Mouse (Mus musculus): Measurements from ENCODE around the gene Nenf. TPM values are rescaled to one million over a fixed set of nuclear protein-coding genes. Genes with fewer than 3 reads are reported as not detected.
A peak's percentile ranks its signal among the peaks of the same experiment; 100 is the strongest.

Gene Nenf
- total RNA-seq, 1 experiment from 2014 or later, result 15.9 TPM

DNA sequence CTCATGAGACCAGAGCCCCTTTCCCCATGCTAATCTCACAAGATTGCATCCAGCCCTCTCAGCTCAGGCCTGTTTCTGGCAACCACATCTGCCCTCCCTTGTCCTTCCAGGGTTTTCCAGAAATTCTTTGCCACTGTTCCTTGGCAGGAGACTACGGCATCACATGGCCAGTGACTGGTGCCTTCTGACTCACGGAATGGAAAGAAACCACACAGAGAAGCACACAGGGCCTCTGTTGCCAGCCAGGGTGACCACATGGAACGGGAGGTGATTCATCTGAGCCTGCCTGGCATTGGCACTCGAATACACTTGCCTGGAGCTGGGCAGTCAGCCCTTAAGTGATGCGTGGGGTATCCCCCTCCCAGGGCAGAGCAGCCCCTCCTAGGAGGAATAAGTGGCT is 25.6 kb downstream of the Nenf start:
- no peak for ATAC-seq (replicated peaks; ENCODE audit: low read depth, poor library complexity, severe bottlenecking)

- peak; percentile 87 for ATAC-seq (replicated peaks; ENCODE audit: low read depth, poor library complexity, severe bottlenecking)
Measured at GRCm38 (mm10) chr1:191288762-191289161, 29.2 kb downstream of the Nenf start.

DNA sequence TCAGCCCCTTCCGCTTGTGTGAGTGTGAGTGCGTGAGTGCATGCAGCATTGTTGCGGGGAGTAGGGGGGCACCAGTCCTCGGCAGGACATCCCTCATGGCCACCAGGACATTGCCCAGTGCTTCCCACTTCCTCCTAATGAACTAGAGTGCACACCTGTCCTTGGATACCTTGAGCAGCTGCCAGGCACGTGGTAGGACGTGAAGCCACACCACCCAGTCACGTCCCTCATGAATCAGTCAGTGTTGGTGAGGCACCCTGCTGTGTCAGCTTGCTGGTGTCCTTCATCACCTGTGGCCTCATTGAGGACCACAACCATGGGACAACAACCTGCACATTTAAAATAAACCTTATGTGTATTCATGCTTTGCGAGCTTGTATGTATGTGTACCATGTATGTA is 33.5 kb downstream of the Nenf start:
- no peak for ATAC-seq (replicated peaks; ENCODE audit: low read depth, poor library complexity, severe bottlenecking)

DNA sequence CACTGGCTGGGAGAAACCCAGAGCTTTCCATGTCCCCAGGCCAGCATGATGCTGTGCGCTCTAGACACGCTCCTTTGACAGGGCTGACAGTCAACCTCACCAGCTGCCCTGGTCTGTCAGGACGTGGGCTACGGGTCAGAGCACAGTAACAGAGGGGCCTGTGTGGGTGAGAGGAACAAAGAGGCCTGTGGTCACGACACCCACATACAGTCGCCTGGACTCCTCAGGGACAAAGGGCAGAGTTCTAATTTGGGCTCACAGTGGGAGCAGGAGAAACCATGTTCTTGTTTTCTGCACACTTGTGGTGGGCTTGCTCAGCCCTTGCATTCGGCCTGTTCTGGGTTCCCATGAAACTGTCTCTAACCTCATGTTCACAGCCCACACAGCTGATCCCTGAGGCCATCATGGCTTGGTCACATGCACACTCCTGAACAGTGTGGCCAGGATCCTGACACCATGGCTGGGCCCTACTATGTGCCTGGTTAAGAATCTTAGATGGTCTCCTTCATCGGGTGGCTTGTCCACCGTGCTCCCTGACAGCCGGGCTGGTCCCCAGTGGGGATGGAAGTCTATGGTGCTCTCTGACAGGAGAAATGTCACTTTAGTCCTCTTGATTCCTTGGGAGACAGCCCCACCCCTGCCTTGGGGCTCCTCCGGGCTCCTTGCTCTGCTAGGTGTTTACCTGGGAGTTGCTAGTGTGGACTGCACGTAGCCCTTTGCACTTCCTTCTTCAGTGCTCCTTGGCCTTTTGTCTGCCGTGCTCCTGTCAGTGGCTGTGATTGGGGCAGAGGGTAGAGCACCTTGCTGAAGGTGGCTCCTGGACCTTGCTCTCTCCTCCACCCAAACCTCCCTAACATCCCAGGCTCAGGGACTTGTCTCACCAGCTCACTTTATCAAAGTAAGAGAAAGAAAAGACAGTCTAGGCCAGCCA is 34.6 kb downstream of the Nenf start:
- peak; percentile 14; the same call in 1 of the 2 replicates for ATAC-seq (replicated peaks; ENCODE audit: low read depth, poor library complexity, severe bottlenecking)

- ATAC-seq (replicated peaks; ENCODE audit: low read depth, poor library complexity, severe bottlenecking), result no peak
Measured at GRCm38 (mm10) chr1:191282319-191282718, 35.7 kb downstream of the Nenf start.

GRCm38 (mm10) chr1:191281171-191281570 is 36.8 kb downstream of the Nenf start:
- ATAC-seq (replicated peaks; ENCODE audit: low read depth, poor library complexity, severe bottlenecking), result peak; percentile 92

- ATAC-seq (replicated peaks; ENCODE audit: low read depth, poor library complexity, severe bottlenecking), result no peak
Measured at GRCm38 (mm10) chr1:191278324-191278723, 39.7 kb downstream of the Nenf start.

DNA sequence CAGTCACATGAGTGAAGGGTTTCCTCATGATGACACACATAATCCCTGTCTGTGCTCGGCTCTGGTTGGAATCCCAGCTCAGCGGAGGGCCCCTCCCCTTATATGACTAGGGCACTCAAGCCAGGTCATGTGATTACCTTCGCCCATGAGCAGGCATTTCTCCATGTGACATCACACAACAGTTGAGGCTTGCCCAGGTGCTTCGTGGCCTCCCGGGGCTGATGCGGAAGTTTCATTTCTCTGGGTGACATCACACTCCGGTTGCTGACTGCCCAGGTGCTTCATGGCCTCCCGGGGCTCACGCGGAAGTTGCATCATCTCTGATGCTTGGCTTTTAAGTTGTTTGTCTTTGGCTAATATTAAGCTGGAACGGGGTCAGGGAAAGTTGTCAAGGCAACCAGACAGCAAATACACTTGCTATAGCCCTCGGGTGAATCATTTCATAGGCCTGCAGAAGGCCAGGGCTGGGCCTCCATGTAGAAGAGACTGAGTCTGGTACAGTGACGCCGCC is 40.4 kb downstream of the Nenf start:
- ATAC-seq (replicated peaks; ENCODE audit: low read depth, poor library complexity, severe bottlenecking), result peak; percentile 17

DNA sequence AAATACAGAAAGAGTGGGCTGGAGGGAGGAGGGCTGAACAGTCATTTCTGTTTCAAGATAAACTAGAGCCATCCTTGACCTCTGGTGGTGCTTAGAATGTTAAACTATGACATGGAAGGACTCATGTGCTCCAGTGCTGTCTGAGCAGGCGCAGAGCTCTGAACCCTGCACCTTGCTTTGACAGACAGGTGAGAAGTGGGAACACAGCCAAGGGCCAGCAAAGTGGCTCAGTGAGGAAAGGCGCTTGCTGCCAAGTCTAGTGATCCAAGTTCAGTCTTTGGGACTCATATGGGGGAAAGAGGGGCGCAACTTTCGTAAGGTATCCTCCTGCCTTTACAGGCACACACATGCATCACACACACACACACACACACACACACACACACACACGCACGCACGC is 41.8 kb downstream of the Nenf start:
- no peak for ATAC-seq (replicated peaks; ENCODE audit: low read depth, poor library complexity, severe bottlenecking)

- peak; percentile 89 for ATAC-seq (replicated peaks; ENCODE audit: low read depth, poor library complexity, severe bottlenecking)
Measured at GRCm38 (mm10) chr1:191275527-191275926, 42.5 kb downstream of the Nenf start.

DNA sequence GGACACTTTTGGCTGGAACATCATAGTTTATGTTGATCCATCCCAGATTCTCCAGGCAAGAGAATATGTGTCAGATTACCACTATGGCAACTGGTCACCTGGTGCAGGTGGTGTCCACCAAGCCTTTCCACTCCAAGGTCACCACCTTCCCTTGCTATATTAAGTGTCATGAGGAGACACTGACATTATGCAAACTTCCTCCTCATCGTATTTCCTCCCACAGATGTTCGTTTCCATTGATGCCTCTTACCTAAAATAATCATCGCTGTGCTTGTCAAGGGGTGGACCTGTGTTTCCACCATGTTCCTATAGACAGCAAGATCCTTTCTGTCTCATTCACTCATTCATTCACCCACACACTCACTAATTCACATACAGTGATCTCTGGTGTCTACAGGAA is 45.3 kb downstream of the Nenf start:
- no peak for ATAC-seq (replicated peaks; ENCODE audit: low read depth, poor library complexity, severe bottlenecking)

- peak; percentile 89 for ATAC-seq (replicated peaks; ENCODE audit: low read depth, poor library complexity, severe bottlenecking)
Measured at GRCm38 (mm10) chr1:191269648-191269952, 48.4 kb downstream of the Nenf start.

DNA sequence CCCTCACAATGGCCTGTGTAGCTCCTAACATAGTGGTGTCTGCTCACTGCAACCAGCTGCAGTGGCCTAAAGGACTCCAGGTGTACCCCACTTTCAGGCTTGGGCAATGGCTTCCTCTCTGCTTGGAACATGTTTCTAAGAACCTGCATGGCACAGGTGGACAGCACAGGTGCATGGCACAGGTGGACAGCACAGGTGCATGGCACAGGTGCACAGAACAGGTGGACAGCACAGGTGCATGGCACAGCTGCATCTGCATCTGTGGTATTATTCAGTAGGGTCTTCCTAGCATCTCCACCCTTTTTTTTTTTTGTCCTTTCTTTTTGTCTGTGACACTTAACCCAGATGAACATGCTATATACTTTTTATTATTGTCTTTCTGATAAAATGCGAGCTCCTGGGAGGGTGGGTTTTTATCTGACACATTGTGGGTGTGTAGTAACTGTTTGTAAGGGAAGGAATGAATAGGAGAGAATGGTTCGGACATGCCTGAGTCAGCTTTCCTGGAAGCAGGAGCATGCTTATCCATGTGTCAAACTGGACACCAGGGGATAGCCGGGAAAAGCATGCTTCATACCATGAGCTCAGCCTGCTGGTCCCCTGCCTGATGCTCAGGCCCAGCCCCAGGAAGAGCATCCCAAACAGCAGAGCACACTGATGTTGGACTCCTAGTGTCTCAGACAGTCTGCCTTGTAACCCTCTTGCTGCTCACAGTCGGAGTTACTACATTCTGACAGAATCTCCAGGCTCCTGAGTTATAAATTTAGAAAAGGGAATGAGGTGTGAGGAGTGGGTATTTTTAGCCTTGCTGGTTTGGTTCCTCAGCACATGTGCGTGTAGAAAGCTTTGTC is 49.0 kb downstream of the Nenf start:
- no peak for ATAC-seq (replicated peaks; ENCODE audit: low read depth, poor library complexity, severe bottlenecking)

DNA sequence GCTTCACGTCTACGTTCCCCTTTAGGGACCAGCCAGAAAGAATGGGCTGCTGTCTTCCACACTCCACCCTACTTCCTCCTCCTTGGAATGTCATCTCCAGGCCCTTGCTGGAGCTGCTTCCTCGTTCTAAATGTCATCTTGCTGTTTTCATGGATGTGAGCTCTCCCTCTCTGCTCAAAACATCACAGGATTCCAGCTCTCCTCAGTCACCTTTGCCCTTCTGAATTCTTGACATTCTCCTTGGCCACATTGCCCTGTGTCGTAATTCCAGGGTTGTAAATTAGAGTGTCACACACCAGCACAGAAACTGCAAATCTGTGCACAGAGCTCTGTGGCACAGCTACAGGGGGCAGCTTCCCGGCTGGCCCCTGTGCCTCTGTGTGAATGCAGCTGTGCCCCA is 50.1 kb downstream of the Nenf start:
- no peak for ATAC-seq (replicated peaks; ENCODE audit: low read depth, poor library complexity, severe bottlenecking)

GRCm38 (mm10) chr1:191267162-191267561 is 50.8 kb downstream of the Nenf start:
- ATAC-seq (replicated peaks; ENCODE audit: low read depth, poor library complexity, severe bottlenecking), result no peak

DNA sequence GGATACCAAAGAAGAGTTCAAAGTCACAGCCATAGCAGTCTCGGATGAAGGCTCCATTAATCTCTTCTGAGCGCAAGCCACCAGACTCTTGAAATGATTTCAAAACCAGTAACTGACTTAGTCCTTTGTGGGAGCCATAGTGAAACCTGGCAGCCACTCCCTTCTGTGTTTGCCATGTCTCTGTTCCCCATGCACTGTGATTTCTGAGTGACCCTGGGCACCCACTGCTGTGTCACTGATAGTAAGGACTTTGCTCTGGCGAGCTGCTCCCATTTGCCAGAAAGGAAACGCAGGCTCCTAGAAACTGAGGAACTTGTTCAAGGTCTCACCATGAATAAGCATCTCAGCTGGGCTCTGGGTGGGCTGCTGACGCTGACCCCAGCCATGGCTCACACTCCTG is 54.5 kb downstream of the Nenf start:
- no peak for ATAC-seq (replicated peaks; ENCODE audit: low read depth, poor library complexity, severe bottlenecking)

DNA sequence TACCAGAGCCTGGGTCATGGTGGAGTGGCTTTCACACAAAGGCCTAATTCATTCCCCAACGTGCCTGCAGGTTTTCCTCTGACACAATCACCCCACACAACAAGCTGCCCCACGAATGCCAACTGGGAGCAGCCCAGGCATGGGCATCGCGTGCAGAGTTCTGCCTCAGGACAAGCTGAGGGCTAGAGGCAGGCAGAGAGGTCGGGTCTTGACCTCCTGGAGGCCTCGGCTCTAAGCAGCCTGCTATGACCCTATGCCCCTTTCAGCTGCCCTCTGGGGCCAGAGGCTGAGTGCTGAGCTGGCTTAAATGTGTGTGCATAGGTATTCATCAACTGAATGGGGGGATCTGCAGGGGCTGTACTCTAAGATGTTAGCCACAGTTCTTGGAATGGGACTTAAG is 56.1 kb downstream of the Nenf start:
- ATAC-seq (replicated peaks; ENCODE audit: low read depth, poor library complexity, severe bottlenecking), result no peak

DNA sequence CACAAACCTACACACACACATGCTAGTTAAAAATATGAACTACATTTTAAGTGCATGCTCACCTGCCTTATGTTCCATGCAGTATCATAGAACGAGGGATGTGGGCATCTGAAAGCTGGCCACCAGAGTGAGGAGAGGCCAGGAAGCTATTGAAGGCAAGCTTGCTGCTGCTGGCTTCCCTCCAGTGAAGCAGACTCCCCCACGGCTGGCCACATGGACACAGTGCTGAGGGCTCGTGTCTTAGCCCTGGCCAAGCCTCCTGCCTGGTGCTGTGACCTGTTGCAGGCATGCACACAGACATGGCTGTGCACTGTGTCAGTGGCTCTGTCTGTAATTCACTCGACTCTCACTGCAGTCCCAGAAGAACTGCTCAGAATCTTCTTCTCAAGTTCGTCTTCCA is 58.3 kb downstream of the Nenf start:
- no peak for ATAC-seq (replicated peaks; ENCODE audit: low read depth, poor library complexity, severe bottlenecking)

DNA sequence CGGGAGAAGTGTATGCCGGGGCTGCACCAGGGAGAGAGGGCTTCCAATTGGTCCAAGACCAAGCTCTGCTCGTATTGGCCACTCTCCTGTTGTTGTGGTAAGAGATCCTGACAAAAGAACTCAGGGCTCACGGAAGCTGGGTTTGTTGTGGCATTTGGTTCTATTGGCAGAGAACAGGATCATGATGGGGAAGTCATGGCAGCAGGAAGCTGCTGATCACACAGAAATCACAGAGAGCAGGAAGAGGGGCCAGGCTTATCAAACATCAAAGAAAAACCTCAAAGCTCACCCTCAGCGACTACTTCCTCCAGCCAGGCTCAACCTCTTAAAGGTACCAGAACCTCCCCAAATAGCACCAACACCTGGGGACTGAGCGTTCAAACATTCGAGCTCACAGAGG is 58.9 kb downstream of the Nenf start:
- peak; percentile 77 for ATAC-seq (replicated peaks; ENCODE audit: low read depth, poor library complexity, severe bottlenecking)

GRCm38 (mm10) chr1:191258521-191258920 is 59.5 kb downstream of the Nenf start:
- ATAC-seq (replicated peaks; ENCODE audit: low read depth, poor library complexity, severe bottlenecking), result no peak

- ATAC-seq (replicated peaks; ENCODE audit: low read depth, poor library complexity, severe bottlenecking), result no peak
Measured at GRCm38 (mm10) chr1:191257981-191258380, 60.0 kb downstream of the Nenf start.

All from common myeloid progenitor, adult 5-6 weeks (primary cell).